Mouse (Mus musculus): ENCODE measurements around the gene Narf. TPM values are rescaled to one million over a fixed set of nuclear protein-coding genes. Genes with fewer than 3 reads are reported as not detected.

Gene Narf
- 10 to 100 TPM; 28.8 to 29.9 TPM for total RNA-seq (2023)

DNA sequence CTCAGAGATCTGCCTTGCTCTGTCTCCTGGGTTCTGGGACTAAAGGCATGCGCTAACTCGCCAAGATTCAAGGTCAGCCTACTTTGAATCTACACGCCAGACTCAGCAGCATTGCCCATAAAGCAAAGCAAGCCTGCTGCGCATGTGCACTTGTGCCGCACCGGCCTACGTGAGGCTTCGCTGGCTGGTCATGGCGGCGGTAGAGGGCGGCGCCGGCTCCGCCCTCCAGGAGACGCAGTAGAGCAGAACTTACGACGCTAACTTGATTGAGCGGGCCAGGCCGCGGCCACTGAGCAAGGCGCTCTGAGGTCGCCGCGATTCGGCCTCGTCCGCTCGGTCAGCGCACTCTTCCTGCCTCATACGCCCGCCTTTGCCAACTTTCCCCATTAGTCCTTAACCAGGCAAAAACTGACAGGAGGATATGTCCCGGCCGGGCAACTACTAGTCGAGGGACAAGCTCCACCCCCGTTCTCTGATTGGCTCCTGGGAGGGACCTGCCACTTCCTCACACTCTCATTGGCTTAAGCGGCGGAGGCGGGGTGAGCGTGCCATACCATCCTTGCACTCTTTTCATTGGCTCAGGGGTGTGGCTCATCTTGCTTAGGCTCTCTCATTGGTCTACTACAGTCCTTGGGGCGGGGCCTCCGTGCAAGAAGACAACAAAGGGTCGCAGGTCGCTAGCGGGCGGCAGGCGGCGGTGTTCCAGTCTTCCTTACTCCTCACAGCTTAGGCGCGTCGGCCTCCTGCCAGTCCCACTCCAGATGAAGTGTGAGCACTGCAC is at the start of gene Narf:
Gene Narf, plus strand, starts transcription at position 690 of the 781 bp plus-strand sequence.

DNA sequence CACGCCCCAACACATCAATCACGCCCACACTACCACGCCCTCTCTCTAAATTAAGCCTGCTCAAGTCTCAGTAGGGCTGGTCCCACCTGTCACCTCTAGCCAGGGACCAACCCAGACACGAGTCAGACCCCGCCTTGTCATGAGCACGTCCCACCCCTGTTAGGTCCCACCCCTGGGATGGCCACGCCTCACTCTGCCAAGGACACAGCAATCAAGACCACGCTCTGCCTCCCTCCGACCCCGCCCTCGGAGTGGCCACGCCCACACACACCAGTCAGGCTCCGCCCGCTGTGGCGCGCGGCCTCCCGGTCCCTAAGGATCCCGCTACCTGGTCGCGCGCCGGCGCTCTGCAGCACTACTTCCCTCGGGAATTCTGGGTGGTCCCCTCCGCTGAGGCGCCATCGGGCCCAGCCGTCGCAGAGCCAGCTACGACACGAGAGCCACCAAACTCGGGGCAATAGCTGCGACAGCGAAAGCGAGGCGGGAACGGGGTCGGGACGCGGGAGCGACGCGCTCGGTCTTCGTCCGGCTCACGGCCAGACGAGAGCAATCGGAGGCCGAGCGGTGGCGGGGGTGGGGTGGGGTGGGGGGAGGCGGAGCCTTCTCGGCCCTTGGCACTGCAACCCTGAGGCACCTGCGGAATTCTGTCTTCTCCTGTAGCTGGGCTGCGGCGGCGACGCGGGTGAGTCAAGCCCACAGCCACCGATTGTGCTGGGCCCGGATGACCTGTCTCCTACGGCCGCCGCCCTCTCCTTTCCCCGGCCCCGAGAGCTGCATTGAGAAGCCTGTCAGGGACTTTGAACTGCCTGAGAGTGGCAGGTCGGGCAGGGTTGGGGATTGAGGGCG is 32.7 kb upstream of the Narf start, which contains the start of the genes Hexdc and Ogfod3:
Gene Hexdc, plus strand, starts transcription at position 273 of the 846 bp plus-strand sequence.
Gene Ogfod3, minus strand, starts transcription at position 551 of the 846 bp plus-strand sequence.

DNA sequence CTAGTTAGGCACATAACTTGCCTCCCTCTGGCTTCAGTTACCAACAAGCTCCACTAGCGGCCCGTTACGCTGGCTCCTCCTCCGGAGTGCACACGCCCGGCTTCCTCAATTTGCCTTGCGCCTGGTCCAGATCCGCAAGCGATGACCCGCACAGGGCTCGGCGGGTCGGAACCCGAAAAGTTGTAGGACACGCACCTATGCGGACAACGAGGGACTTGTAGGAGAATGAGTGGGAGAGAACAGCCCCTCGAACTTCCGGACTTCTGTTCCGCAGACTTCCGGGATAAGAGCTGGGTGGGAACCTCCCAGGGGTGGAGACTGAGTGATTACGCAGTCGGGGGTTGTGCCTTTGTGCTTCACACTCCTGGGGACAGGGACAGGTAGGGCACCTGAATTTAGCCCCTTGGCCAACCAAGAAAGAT is 8.0 kb upstream of the Narf start, which contains the start of gene Cybc1:
Gene Cybc1, minus strand, starts transcription at position 305 of the 422 bp plus-strand sequence.

DNA sequence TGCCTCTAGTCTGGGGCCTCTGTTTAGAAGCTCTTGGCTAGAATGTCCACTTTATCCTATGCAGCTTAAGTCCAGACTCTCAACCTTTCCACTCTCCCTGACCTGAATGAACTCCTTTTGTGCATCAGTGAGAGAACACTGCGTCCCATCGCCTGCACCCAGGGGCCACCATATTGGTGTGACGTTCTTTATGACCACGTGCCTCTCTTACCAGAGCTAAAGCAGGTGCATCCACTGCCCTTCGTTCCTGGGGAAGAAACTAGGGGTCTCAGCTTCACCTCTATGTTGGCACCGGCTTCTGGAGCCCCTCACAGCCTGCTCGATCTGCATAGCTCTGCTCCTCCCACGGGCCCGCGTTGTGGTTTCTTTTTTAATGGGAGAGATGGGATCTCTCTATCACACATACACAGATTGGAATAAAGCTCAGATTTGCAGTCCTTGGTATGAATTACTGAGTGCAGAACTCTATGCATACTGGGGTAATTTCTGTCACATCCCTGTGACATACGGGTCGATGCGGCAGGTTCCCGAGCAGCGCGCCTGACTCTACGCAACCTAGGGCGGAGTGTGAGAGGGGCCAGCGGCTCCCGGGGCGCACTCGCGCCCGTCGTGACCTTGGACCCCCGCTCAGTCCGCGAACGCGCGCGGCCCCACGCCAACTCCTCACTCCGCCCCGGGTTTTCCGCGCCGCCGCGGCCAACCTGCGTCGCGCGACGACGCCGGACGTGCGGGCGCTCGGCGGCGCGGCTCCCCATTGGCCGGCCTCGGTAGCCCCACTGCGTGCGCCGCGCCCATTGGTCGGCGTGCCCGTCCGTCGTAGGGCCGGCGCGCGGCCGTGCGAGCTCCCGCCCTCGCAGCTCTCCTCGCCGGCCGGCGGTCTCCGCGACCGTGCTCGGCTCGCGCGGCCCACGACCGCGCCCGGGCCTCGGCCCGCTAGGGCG is 22.4 kb downstream of the Narf start, which contains the start of gene Foxk2:
Gene Foxk2, plus strand, starts transcription at position 831 of the 941 bp plus-strand sequence.

Other genes starting within 250 kb of the Narf start
- 100 to 1,000 TPM; 162 to 175 TPM for gene Csnk1d, start 245.9 kb upstream of the Narf start, total RNA-seq (2023)
- gene Cd7, start 197.8 kb upstream of the Narf start, total RNA-seq (2023): 100 to 1,000 TPM; 175 to 207 TPM
- not detected for gene Sectm1b, start 173.7 kb upstream of the Narf start, total RNA-seq (2023)
- not detected for gene Sectm1a, start 156.0 kb upstream of the Narf start, total RNA-seq (2023)
- gene Tex19.2, start 118.6 kb upstream of the Narf start, total RNA-seq (2023): not detected
- not detected for gene Tex19.1, start 91.1 kb upstream of the Narf start, total RNA-seq (2023)
- not detected for gene Uts2r, start 77.0 kb upstream of the Narf start, total RNA-seq (2023)
- gene Hexdc, start 32.8 kb upstream of the Narf start, total RNA-seq (2023): 1 to 10 TPM; 7.4 to 8.7 TPM
- 1 to 10 TPM; 3.6 to 4.4 TPM for gene Ogfod3, start 32.5 kb upstream of the Narf start, total RNA-seq (2023)
- 10 to 100 TPM; 43.4 to 58.8 TPM for gene Cybc1, start 7.9 kb upstream of the Narf start, total RNA-seq (2023)
- 10 to 100 TPM; 43.3 to 48.7 TPM for gene Foxk2, start 22.7 kb downstream of the Narf start, total RNA-seq (2023)
- 10 to 100 TPM; 61.2 to 70.1 TPM for gene Wdr45b, start 117.2 kb downstream of the Narf start, total RNA-seq (2023)
- gene Rab40b, start 151.0 kb downstream of the Narf start, total RNA-seq (2023): not detected
- gene Fn3krp, start 184.1 kb downstream of the Narf start, total RNA-seq (2023): 1 to 10 TPM; 6.0 to 8.5 TPM
- under 1 TPM; 0.18 to 0.26 TPM for gene Fn3k, start 197.7 kb downstream of the Narf start, total RNA-seq (2023)
- 10 to 100 TPM; 36.6 to 39.7 TPM for gene Tbcd, start 214.7 kb downstream of the Narf start, total RNA-seq (2023)

Measured in T-cell, adult 66 days (primary cell).